Mouse (Mus musculus) C2C12 (cell line): ENCODE results near the gene Zfp384.
"Not testable (repeated sequence)": the region's sequence is repeated elsewhere in the genome, so short reads cannot be mapped to it uniquely, and the experiment has no call there.

Source experiments
- CEBPB ChIP-seq: IDR thresholded peaks from one replicate; pipeline ENCODE4 v1.6.1; 2011; ENCODE audit warnings: low read depth, mild to moderate bottlenecking, control low read depth, moderate library complexity
- CTCF ChIP-seq: IDR thresholded peaks from one replicate; pipeline ENCODE4 v1.5.1; 2011; ENCODE audit not compliant: control insufficient read depth, insufficient read depth, insufficient read length
- MAX ChIP-seq: IDR thresholded peaks from one replicate; pipeline ENCODE4 v1.6.1; 2011; ENCODE audit warnings: mild to moderate bottlenecking, control low read depth
- MYOD1 ChIP-seq: IDR thresholded peaks from one replicate; pipeline ENCODE4 v1.6.1; 2011; ENCODE audit warnings: low read depth; ENCODE audit not compliant: control insufficient read depth, insufficient read length
- MYOG ChIP-seq: IDR thresholded peaks from one replicate; pipeline ENCODE4 v1.6.1; 2011; ENCODE audit not compliant: control insufficient read depth, insufficient read length; ENCODE audit errors: extremely low read depth
- USF1 ChIP-seq: IDR thresholded peaks from one replicate; pipeline ENCODE4 v1.6.1; 2011; ENCODE audit warnings: low read depth, mild to moderate bottlenecking, control low read depth, moderate library complexity

- TF ChIP-seq CTCF, result peak; percentile 86
- not testable (repeated sequence) for TF ChIP-seq MAX, MYOD1, MYOG, USF1, CEBPB
Observed at GRCm38 (mm10) chr6:125030532-125030931, 21.6 kb downstream of the Zfp384 start.
